Mouse (Mus musculus) v-Abl transformed pro-B cells (cell line): ENCODE data around the gene Tbc1d4.

Experiments used
- in situ Hi-C, 2 experiments: fragments of 400-800 bp; cut with MboI; formaldehyde crosslinking; loops; one replicate each; pipeline ENCODE4 v1.15.1; 2025; ENCODE audit not compliant: unreplicated experiment in 2 of 2

Tbc1d4 gene

DNA sequence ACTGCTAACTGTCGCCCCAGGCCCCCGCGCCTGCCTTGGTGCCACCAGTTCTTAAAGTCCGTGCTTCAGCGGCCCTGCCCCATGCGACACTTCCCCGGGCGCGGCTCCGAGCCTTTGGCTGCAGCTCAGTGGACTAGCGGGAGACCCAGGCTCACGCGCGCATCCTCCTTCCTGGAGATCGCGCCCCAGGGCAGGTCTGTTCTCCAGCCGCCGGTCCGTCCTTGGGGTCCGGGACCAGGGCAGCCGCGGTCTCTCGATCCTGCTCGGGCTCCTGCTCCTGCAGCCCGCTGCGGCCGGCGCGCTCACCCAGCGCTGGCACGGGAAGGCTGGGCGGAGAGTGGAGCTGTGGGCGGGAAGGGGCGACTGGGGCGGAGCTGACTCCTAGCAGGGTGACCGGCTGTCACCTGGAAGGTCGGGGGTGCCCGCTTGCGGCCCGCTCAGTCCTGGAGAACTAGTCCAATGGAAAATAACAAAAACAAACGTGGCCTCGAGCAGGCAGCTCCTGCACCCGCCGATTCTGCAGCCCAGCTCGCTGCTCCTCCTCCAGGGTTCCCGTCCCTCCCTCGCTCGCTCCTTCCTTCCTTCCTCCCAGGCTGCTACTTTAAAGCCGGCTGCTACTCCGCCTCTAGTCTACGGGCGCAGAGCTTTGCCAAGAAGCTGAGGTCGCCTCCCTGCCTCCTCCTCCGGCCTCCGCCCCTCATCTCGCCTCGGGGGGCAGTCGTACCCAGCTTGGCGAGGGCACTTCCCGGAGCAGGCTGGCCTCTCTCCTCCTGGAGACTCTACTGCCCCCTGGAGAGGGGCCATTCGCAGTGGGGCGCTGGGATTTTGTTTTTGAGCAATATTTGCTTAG is at the start of gene Tbc1d4:
Gene Tbc1d4, minus strand, starts transcription at position 673 of the 850 bp plus-strand sequence.
- in situ Hi-C loops, result loop anchor here in 1 of 2 experiments (10.0 to 25.0 kb wide), 2 partner anchors 84 to 904 kb away; no protein-coding TSS in a partner anchor

DNA sequence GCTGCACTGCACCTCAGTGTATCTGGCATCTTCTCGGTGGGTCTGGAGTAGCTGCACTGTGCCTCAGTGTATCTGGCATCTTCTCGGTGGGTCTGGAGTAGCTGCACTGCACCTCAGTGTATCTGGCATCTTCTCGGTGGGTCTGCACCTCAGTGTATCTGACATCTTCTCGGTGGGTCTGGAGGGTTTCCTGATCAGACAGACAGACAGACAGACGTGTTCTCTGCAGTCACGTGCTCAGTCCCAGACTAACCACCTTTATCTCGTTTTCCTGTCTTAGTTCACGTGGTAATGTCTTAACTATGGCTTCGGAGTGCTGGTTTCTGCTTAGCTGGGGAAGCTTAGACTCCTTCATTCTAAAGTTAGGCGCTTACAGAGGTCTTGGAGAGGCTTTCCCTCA is 47.3 kb upstream of the Tbc1d4 start:
- in situ Hi-C loops, result loop anchor here (25.0 kb wide), 2 partner anchors 106 to 1331 kb away; partner anchors contain the start of gene Kctd12 (in 1 of the 2)

DNA sequence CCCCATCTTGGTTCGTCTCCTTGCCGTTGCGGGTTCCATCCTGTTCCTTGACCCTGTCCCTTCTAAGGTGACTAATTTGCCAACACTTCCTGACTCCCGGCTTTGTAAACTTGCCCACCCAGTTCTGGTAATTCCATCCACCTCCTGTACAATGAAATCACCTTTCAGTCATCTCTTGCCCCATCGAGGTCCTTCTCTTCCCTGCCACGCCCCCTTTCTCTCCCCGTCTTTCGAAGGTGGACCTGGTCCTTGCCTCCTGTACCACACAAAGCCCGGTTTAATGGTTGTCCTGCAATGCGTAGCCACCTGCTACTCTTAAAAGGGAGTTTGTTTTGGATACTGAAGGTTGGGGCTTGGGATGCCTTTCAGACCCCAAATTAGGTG is 45.5 kb upstream of the Tbc1d4 start:
- in situ Hi-C loops, result loop anchor here (25.0 kb wide), 2 partner anchors 108 to 1333 kb away; partner anchors contain the start of gene Kctd12 (in 1 of the 2)

- in situ Hi-C loops, result loop anchor here (25.0 kb wide), 2 partner anchors 108 to 1333 kb away; partner anchors contain the start of gene Kctd12 (in 1 of the 2)
Observed at GRCm38 (mm10) chr14:101653581-101654525, 44.9 kb upstream of the Tbc1d4 start, which contains the start of gene Uchl3. Gene Uchl3, plus strand, starts transcription at chr14:101653967.

DNA sequence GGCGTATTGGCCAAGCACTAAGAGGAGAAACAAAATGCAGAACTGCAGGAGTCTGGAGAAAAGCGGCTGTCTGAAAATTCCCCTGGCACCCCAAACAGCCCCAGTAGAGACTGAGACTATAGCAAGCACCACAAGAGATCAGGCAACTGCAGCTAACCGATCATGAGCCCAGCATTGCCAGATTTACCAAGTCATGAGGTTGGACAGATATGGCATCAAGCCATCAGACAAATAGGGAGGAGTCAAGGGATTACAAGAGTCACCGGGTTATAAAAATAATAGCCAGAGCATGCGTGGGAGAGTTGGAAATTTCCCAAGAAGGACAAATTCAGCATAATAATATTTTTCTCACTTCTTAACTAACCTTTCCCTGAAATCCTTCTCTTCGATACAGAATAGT is 43.6 kb upstream of the Tbc1d4 start:
- in situ Hi-C loops, result loop anchor here (25.0 kb wide), 2 partner anchors 110 to 1335 kb away; partner anchors contain the start of gene Kctd12 (in 1 of the 2)

GRCm38 (mm10) chr14:101650551-101650950 is 41.6 kb upstream of the Tbc1d4 start:
- in situ Hi-C loops, result loop anchor here (25.0 kb wide), 2 partner anchors 112 to 1337 kb away; partner anchors contain the start of gene Kctd12 (in 1 of the 2)

GRCm38 (mm10) chr14:101644948-101645347 is 36.0 kb upstream of the Tbc1d4 start:
- in situ Hi-C loops, result no loop called here

DNA sequence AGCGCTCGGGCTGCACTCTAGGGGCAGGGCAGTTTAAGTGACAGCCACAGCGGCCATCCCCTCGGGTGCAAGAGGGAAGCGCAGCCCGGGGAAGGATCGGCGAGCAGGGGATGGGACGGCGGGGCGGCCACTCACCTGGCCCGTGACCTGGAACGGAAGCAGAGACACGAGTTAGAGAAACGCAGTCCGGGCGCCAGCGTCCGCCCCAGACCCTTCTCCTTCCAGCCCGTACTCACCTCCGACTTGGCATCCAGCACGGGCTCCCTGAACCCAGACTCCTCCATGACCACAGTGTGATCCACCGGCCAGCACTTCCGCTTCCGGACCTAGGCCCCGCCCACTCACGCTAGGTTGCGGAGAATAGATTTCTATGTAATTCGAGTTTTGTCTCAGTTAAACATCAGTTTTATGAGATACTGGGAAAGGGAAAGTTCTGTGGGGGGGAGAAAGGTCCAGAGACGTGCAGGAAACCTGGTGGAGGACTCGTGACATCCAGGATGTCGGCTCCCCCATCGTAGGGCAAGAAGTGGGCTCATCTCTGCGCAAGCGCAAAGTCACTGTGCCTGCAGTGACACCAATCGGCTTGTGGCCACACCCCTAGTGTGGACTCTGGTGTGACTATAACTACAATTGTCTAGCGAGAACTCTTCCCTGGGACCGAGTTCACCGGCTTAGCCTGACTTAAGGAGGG is 31.3 kb upstream of the Tbc1d4 start, which contains the start of gene Commd6:
Gene Commd6, minus strand, starts transcription at position 534 of the 691 bp plus-strand sequence.
- in situ Hi-C loops, result no loop called here

DNA sequence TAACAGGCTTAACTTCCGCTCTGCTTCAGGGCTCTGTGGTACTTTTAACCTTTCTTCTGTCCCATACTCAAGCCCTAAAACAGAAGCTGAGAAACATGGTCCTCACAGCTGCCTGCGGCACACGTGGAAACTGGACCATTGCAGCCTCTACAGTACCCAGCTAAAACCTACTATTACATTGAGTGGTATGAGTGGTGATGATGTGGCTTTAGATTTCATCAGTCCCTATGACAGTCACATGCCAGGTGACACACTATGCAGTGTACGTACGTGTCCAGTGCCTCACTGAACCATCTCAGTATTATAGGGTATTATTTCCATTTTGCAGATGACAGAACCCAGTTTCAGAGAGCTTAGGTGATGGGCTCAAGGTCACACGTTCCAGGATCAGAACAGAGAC is 28.4 kb upstream of the Tbc1d4 start:
- in situ Hi-C loops, result no loop called here

- in situ Hi-C loops, result no loop called here
Observed at GRCm38 (mm10) chr14:101635765-101636164, 26.8 kb upstream of the Tbc1d4 start.

- in situ Hi-C loops, result no loop called here
Observed at GRCm38 (mm10) chr14:101630548-101630947, 21.6 kb upstream of the Tbc1d4 start.

DNA sequence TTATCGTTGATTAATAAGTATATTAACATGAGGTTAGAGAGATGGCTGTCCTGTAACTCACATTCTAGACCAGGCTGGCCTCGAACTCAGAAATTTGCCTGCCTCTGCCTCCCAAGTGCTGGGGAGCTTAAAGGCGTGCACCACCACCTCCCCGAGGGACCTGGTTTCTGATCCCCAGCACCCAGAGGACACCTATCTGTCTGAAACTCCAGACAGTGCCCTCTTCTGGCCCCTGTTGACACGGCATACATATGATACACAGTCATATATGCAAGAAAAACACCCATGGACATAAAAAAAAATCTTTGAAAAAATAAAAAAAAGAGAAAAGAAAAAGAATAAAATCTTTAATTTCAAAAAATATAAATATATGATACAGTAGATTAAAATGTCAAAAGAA is 8.7 kb upstream of the Tbc1d4 start:
- in situ Hi-C loops, result loop anchor here in 1 of 2 experiments (25.0 kb wide), 1 partner anchor 895 kb away; no protein-coding TSS in a partner anchor

DNA sequence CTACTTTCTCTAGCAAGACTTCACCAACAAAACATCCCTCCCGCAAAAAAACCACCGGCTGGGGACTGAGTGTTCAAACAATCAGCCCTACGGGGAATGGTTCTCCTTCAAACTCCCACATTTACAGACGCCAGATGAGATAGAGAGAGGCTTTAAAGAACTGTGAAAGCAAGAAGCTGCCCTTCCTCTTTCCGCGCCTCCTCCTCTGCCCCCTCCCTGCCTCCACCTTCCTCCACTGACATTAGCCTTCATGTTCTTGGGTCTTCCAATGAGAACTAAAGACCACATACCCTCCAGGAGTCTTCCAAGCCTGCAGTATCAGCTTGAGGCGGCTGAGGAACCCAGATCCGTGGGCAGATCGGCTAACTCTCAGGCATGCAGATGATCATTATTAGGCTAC is 7.2 kb upstream of the Tbc1d4 start:
- in situ Hi-C loops, result loop anchor here in 1 of 2 experiments (25.0 kb wide), 1 partner anchor 896 kb away; no protein-coding TSS in a partner anchor

- in situ Hi-C loops, result loop anchor here in 1 of 2 experiments (25.0 kb wide), 1 partner anchor 899 kb away; no protein-coding TSS in a partner anchor
Observed at GRCm38 (mm10) chr14:101613206-101613605, 4.2 kb upstream of the Tbc1d4 start.

DNA sequence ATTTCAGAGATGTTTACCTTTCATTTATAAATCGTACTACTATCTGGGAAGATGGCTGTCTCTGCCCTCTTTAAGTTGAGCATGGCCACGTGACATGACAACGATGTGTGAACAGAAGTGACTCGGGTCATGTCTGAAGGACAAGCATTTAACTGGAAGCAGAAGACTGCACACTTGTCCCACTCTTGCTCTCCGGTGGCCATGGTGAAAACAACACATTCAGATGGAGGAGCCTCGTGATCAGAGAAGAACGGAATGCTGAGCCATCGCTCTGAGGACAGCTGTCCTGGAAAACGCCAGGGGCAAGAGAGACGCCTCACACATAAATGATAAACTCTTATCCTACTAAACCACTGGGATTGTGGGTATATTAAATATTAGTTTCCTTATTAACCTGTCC is 1.7 kb upstream of the Tbc1d4 start:
- in situ Hi-C loops, result loop anchor here in 1 of 2 experiments (25.0 kb wide), 1 partner anchor 902 kb away; no protein-coding TSS in a partner anchor

DNA sequence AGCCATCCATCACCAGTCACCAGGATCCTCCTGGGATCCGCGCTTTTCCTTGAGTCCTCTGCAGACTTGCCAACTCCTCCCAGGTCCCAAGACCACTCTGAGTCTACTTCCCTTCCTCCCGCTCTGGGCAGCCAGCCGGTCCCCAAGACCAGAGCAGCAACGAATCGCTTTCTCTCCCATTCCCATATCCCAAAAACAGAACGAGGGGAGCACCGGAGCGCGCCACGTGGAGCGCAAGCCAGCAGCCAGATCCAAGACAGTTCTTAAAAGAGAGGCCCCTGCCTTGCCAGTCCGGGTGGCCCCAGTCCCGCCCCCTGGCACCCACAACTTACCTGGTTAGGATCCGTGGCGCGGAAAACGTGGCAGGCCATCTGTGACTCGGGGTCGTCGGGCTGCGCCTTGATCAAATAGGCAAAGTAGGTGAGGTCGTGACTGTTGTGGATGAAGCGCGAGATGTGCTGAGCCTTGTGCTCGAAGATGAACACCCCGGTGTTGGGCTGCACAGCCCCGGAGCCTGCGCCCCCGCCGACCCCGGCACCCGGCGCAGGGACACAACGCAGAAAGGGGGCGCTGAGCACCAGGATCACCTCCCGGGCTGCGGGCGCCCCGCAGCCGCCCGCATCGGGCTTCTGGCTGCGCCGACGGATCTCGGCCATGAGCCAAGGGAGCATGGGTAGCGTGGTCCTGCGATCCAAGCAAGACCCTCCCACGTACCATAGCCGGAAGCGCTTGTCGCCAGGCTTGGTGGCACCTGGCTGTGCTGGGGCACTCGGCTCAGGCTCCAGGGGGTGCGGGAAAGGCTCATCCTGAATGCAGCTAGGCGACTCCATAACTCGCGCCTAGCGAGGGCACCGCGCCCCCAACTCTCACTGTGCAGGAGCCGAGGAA is 1.1 kb downstream of the Tbc1d4 start:
- in situ Hi-C loops, result loop anchor here in 1 of 2 experiments (10.0 to 25.0 kb wide), 2 partner anchors 83 to 904 kb away; no protein-coding TSS in a partner anchor

GRCm38 (mm10) chr14:101605843-101606242 is 3.1 kb downstream of the Tbc1d4 start:
- in situ Hi-C loops, result loop anchor here in 1 of 2 experiments (10.0 to 25.0 kb wide), 2 partner anchors 81 to 906 kb away; no protein-coding TSS in a partner anchor

DNA sequence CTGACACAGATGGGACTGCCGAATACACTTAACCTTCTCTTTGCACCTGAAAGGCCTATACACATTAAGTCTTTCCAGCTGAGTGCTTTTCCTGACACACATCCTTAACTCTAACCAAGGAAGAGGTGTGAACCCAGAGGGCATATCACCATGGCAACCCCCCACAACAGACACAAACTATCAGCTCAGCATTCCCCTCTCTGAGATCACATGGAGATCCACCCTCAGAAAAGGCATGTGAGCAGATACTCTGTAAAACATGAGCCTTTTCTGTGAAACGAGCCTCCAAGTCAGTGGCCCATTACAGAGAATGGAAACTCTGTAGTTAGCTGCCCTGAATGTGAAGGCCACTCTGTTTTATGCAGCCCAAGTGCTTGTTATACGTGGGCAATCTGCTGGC is 6.1 kb downstream of the Tbc1d4 start:
- in situ Hi-C loops, result loop anchor here (5.0 to 25.0 kb wide), 3 partner anchors 78 to 909 kb away; no protein-coding TSS in a partner anchor
